Mouse (Mus musculus): ENCODE measurements around the gene Epha4.
A peak's percentile ranks its signal among the peaks of the same experiment; 100 is the strongest.

Epha4 gene

GRCm38 (mm10) chr1:77514963-77515650 is at the start of gene Epha4:
Gene Epha4, minus strand, starts transcription at chr1:77515088.
- DNase-seq: peak; percentile 92 to 94

DNA sequence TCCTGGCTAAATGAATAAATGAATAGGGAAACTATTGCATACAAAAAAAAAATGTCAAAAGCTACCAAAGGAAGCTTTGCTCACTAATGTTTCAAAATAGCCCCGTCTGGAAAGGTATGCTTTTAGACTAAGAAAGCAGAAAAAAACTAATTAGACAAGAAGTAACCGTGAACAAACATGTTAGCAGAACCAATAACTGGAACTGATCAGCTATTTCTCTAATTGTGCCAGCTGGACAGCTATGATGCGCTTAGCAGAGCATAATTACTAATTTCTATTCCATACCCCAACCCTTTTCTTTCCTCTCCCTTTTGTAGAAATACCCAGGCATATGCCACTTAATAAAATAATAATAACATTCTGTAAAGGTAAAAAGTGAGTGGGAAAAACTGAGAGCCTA is 41.3 kb upstream of the Epha4 start:
- no peak for DNase-seq

DNA sequence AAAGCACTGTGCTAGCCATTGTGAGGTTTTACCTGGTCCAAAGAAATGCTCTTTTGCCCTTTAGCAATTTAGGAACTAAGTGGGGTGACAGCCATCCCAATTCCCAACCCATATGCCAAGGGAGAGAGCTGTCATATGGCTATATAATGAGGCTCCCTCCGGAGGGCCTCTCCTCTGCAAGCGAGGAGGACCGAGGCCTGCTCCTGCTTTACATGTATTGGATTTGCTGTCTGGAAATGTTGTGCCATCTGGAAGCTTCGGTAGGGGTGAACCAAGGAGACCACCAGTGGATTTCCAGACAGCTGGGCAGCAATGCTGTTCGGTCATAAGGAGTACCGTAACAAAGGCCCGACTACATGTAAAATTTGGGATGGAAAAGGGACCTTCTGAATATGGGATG is 37.0 kb upstream of the Epha4 start:
- no peak for DNase-seq

GRCm38 (mm10) chr1:77545722-77546121 is 30.8 kb upstream of the Epha4 start:
- DNase-seq: no peak

GRCm38 (mm10) chr1:77545035-77545434 is 30.1 kb upstream of the Epha4 start:
- no peak for DNase-seq

DNA sequence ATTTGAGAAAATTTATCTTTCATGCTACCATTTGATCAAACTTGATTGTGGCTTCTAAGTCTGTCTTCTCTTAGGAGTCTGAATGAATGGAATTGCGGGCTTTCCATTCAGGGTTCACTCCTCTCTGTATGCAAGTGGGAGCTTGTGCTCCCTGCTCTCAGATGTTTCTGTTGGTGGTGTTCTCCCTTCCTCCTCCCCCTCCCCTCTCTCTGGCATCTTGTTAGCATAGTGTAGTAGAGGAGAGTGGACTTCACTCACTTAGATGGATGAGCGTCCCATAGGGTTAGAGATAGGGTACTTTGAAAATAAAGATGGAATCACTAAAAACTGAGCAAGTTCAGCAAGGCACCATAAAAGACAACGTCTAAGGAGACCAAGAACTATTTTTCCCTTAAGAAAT is 29.4 kb upstream of the Epha4 start:
- no peak for DNase-seq

DNA sequence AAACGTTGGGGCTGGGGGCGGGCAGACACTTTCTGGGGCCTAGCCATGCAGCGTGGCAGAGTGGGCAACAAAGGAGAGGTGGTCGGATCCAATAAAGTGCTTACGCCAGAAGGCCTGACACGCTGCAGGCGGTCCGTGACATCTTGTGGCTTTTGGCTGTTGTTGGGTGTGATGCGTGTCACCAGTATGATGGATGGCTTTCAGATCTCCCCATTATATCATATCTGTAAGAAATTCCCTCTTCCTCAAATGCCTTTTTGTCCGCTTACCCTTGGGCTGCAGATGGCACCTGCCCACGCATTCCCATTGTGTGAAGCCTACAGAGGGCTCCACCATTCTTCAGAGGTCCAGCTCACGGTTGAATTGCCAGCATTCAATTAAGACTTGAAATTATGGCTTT is 25.1 kb upstream of the Epha4 start:
- no peak for DNase-seq

DNA sequence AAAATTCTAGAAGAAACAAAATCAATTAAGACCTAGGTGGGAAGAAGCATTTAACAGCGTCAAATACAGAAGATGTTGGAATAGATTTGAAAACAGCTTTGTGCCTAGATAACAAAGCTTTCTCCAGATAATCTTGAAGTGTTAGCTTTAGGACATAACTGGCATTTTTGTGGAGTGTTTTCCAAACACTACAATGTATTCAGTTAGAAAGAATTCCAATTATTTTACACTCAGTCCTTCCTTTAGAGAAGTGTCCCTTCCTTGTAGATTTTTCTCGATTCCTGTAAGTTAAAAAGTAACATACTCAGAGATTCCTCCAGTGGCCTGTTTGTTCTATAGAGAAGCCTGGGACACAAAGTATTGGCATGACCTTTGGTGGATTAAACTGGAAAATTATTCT is 23.7 kb upstream of the Epha4 start:
- no peak for DNase-seq

- peak; percentile 39 to 49 for DNase-seq
Measured at GRCm38 (mm10) chr1:77535905-77536304, 21.0 kb upstream of the Epha4 start.

GRCm38 (mm10) chr1:77532576-77533183 is 17.8 kb upstream of the Epha4 start:
- DNase-seq: no peak

DNA sequence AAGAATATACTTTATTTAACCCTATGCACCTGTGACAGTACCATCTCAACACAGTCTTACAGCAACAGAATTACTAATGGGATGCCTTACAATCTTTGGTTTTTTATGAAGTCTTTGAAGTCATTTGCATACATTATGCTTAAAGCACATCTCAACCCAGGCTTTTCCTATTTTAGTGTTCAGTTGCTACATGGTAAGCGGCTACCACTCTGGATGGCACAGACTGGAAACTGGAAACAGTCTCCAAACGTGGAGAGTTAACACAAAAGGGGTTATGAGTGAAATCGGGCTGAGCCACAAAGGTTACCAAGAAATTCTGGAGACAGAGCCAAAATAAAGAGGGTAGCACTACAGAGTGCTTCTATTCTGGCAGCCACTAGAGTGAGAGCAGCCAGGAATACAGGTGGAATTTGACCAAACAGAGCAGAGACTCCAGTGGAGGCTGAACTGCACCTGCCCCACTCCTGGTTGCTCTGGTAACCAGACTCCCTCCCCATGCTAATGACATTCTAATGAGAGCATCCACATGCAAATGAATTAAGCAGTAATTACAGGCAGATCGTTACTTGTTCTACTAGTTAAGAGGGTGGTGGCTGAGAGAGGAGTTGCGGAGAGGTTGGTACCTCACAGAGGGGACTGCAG is 17.2 kb upstream of the Epha4 start:
- DNase-seq: no peak

GRCm38 (mm10) chr1:77525082-77525481 is 10.2 kb upstream of the Epha4 start:
- DNase-seq: peak; percentile 24 to 36

- no peak for DNase-seq
Measured at GRCm38 (mm10) chr1:77523354-77523753, 8.5 kb upstream of the Epha4 start.

DNA sequence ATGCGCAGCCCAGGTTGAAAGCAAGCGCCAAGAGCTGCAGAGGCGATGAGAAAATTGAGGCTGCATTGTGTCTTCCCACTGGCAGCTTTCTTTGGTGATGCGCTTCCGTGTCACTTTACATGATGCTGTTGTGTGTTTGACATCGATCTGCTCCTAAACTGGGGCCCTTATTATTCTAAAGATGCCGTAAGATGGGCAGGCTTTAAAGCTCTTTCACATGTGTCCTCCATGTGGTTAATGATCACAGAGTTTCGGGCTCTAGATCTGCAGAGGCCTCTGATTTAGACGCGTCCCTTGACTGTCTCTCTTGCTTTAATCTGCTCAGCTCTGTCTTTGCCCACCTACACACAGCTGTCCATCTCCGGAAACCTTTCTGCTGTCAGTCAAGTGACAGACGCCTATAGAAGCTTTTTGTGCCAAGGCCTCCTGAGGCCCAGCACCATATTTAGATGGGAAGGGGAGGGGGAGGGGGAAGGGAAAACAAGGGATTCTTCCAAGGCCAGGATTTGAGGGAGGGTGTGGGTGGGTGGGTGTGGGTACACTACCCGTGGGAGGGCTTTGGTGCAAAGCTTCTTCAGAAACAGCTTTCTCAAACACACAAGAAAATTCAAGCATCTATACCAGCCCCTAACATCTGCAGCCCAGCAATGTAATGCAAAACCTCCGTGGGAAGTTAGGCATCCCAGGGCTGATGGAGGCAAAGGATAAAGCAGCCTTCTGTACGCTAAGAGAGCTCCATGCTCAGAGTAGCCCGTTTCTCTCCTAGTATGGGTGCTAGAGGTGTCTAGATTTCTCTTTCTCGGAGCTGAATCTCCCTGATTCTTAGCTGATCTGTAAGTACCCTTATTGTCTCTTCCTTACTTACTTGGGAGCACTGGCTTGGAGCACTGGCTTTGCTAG is 7.0 kb upstream of the Epha4 start:
- DNase-seq: no peak

- no peak for DNase-seq
Measured at GRCm38 (mm10) chr1:77518715-77519114, 3.8 kb upstream of the Epha4 start.

DNA sequence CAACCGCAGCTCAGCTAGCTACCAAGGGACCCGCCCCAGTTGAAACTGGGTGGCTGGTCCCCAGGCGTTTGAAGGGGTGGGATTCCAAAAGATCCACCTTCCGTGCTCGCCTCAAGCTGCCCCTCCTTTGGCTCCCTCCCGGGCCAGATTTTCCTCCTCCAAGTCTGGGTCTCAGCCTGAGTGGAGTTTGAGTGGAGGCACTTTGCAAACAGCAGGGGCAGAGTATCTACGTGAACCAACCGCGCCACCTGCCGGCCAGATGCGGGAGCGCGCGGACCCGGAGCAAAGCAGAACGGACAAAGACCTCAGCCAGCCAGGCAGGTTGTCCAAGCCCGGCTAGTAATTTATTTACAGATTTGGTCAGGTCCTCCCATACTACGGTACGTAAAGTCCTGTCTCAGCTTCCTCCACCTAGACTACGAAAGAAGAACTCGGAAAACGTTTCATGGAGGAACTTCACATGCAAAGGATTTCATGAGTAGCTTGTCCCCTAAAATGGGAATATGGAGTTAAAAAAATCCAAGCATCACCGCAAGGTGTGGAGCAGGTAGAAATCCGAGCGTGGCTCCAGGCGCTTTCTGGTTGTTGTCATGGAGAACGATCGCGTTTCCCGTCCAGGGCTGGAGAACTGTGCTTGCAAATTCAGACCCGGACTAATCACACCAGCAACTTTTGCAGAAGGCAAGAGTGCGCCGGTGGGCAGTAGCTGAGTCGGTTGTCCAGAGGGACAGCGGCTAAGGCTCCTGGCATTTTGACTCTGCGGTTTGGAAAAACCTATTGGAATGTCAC is 1.5 kb upstream of the Epha4 start:
- DNase-seq: peak; percentile 92 to 93

- peak in 1 of 2 experiments; percentile 43 for DNase-seq
Measured at GRCm38 (mm10) chr1:77515651-77515981, 728 bp upstream of the Epha4 start.

- peak; percentile 62 to 65 for DNase-seq
Measured at GRCm38 (mm10) chr1:77514325-77514962, 444 bp downstream of the Epha4 start.

- DNase-seq: no peak
Measured at GRCm38 (mm10) chr1:77513959-77514324, 946 bp downstream of the Epha4 start.

- DNase-seq: peak; percentile 33 to 53
Measured at GRCm38 (mm10) chr1:77513411-77513941, 1.4 kb downstream of the Epha4 start.

DNA sequence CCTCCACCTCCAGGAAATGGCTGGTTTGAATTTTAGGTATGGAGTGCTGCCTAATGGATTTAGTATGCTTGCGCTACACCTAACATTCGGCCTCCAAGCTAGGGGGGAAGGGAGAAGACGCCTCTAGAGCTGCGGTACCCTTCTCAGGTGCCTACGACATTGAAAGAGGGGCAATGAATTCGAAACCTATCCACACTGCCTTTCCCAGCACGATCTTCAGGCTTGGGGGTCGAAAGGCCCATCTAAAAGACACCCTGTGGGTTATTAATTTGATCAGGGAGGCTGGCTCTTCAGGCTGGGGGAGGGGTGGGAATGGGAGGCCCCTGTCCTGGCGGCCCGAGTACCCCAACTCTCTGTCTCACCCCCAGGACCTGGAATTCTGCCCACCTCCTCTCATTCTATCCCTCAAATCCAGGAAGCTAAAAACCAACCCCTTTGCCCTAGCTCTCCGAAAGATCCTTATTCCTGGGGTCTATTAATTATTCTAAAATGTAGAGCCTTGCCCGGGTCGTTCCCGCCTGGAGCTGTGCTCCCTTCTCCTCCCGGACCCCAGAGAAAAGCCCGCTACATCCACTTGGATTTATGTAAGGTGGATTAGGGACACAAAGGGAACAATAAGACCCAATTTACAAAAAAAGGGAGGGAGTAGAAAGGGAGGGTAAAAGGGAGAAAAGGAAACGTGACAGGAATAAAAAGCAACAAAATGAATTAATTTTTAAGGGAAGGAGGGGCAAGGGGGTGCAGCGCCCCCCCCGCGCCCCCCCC is 2.3 kb downstream of the Epha4 start:
- no peak for DNase-seq

Measured in lung, postnatal 4 days (tissue).